Mouse (Mus musculus) embryonic facial prominence, embryonic 15.5 days (tissue): Measurements from ENCODE around the gene Bach2. TPM values are rescaled to one million over a fixed set of nuclear protein-coding genes. Genes with fewer than 3 reads are reported as not detected.

Experiments
- ATAC-seq: fragments of 200-750 bp; cut with Nextera tagmentation; 2 replicates; pipeline ENCODE4 v1.8.0; 2017; ENCODE audit warnings: low read depth, moderate TSS enrichment; ENCODE audit not compliant: insufficient number of reproducible peaks, low FRiP score, low TSS enrichment
- H3K27ac ChIP-seq: fragments of 300-500 bp; sonication (generic); replicated peaks from 2 replicates; pipeline ENCODE4 v1.5.1; 2015; ENCODE audit warnings: mild to moderate bottlenecking, inconsistent platforms
- H3K27me3 ChIP-seq: fragments of 300-500 bp; sonication (generic); 2 replicates; pipeline ENCODE4 v1.6.1; 2015; ENCODE audit warnings: inconsistent platforms
- H3K36me3 ChIP-seq: fragments of 300-500 bp; sonication (generic); 2 replicates; pipeline ENCODE4 v1.6.1; 2015; ENCODE audit warnings: mild to moderate bottlenecking, inconsistent platforms
- H3K4me1 ChIP-seq: fragments of 300-500 bp; sonication (generic); 2 replicates; pipeline ENCODE4 v1.6.1; 2015; ENCODE audit warnings: inconsistent platforms
- H3K4me2 ChIP-seq: fragments of 300-500 bp; sonication (generic); replicated peaks from 2 replicates; pipeline ENCODE4 v1.6.1; 2015; ENCODE audit warnings: mild to moderate bottlenecking, inconsistent platforms
- H3K4me3 ChIP-seq: fragments of 300-500 bp; sonication (generic); replicated peaks from 2 replicates; pipeline ENCODE4 v1.5.1; 2015; ENCODE audit warnings: mild to moderate bottlenecking, inconsistent platforms
- H3K9ac ChIP-seq: fragments of 300-500 bp; sonication (generic); 2 replicates; pipeline ENCODE4 v1.6.1; 2015; ENCODE audit warnings: inconsistent platforms
- H3K9me3 ChIP-seq: fragments of 300-500 bp; sonication (generic); replicated peaks from 2 replicates; pipeline ENCODE4 v1.6.1; 2016; ENCODE audit warnings: inconsistent platforms
- WGBS: fragments of 180-500 bp; shearing (Covaris S2); methylation state at CpG from one replicate; pipeline ENCODE4 v1.1.7; 2015; 5-methylcytosine and 5-hydroxymethylcytosine counted together
- polyA plus RNA-seq: library from polyadenylated mRNA; unstranded; fragments of >200 nt; fragmentation: Nextera tagmentation; extraction: Ambion mirVana; gene quantifications from 2 replicates; pipeline ENCODE4 v1.2.1, GENCODE M21; 2015

Bach2 gene
- polyA plus RNA-seq, 1 experiment from 2014 or later, result 7.2 TPM

DNA sequence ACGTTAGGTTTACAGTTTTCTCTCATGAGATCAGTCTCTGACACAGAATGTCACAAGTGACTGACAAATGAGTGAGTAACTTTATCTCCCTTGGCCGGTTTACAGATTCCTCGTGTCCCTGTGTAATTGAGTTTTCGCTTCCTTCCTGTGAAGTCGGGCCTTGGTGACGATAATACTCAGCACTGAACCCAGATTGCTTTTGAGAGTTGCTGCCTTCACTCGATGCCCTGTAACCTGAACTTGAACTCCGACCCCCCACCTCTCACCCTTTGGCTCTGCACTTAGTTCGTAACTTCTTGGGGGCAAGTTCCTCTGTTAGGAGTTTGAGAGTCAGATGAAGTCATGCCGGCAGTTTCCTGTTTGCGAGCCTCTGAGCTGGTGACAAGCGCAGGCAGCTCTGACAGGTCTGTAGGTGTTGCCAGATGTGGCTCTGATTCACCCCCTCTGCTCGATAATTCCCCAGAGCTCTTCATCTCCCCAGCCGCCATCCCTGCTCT, 124.9 kb downstream of the Bach2 start:
- no peaks in the 10 kb centered on the region for H3K27me3 ChIP-seq
- H3K9ac ChIP-seq, result no peak overlapping the region
- 37% methylated on average over 14 of the region's 14 CpGs for WGBS
- H3K36me3 ChIP-seq, result no peaks in the 10 kb centered on the region
- 0 out of 2 replicates have a peak, but pooled peaks have one; percentile 24 for ATAC-seq
- H3K4me1 ChIP-seq, result peaks cover 52% of the 10 kb centered on the region
- no peak overlapping the region for H3K4me2 ChIP-seq
- no peaks in the 10 kb centered on the region for H3K9me3 ChIP-seq
- no peak overlapping the region for H3K27ac ChIP-seq
- no peak overlapping the region for H3K4me3 ChIP-seq

DNA sequence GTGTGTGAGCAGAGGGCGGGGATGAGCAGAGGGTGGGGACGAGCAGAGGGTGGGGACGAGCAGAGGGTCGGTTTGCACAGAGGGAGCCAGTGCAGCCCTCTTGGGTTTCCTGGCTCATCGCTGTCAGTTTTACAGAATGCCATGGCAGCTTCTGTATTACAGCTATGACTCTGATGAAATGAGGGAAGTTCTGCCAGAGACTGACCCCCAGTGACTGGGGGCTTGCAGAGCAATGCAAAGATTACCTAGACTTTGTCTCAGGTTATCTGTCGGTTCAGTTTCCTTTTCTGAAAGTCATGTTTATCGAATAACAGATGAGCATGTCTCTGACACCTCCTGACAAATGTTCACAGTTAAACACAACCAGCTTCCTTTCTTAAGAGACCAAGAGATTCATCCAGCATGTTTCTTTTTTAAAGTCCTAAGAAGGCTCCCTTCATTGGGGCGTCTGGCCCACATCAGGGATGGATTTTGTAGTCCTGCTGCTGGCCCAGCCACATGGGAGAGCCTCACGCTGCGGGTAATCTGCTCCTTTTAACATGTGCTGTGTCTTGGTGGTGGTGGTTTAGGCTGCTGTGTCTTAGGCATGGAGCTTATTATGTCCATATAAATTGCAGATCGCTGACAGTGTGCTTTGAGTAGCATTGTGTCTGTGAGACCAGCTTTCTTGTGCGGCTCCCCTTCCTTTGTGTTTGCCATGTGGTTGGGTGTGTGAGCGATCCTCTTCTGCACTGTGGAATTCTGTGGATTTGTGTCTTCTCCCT, 126.7 kb downstream of the Bach2 start:
- no peaks in the 10 kb centered on the region for H3K36me3 ChIP-seq
- no peaks in the 10 kb centered on the region for H3K27me3 ChIP-seq
- 0 out of 2 replicates have a peak overlapping the region, but pooled peaks have one; percentile 12 for H3K4me2 ChIP-seq
- peaks cover 43% of the 10 kb centered on the region for H3K4me1 ChIP-seq
- peak overlapping the region; percentile 51 for H3K27ac ChIP-seq
- no peak overlapping the region for H3K4me3 ChIP-seq
- 23% methylated on average over 13 of the region's 13 CpGs for WGBS
- no peak overlapping the region for H3K9ac ChIP-seq
- peak; percentile 53 for ATAC-seq
- no peaks in the 10 kb centered on the region for H3K9me3 ChIP-seq

DNA sequence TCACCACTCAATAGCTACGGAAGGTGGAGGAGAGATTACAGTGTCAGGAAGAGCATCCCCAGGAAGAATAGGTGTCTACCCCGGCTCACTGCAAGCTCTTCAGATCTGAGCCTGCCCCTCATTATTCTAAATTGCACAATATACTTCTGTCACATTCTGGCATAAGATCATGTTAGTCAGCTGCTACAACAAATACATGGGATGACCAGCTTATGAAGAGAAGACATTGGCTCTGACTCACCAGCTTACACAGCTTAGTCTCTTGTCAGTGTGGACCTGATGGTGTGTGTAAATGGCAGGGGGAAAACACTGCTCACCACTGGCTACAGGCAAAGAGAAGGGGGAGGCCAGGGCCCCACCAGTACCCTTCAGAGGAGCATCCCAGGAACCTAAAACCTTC, 127.6 kb downstream of the Bach2 start:
- H3K27me3 ChIP-seq, result no peaks in the 10 kb centered on the region
- WGBS, result 71% methylated on average over 2 of the region's 2 CpGs

DNA sequence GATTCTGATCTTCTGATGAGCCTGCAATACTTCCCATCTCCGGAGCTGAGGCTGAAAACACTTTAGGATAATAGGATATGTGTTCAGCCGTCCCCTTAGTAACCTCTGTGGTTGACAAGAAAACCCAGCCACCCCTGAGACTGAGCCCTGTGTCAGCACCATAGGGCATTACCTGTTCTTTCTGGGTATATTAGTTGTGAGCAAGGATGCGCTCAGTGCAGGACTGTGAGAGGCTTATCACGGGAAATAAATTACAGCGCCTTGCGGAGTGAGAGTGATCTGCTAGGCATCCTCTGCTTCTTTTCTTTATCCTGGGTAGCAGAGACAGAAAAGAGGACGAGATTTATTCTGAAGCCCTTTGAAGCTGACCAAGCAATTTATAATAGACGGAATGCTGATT, 129.7 kb downstream of the Bach2 start:
- peaks cover 49% of the 10 kb centered on the region for H3K4me1 ChIP-seq
- H3K27ac ChIP-seq, result no peak overlapping the region
- H3K9me3 ChIP-seq, result no peaks in the 10 kb centered on the region
- no peak overlapping the region for H3K4me3 ChIP-seq
- H3K27me3 ChIP-seq, result no peaks in the 10 kb centered on the region
- WGBS, result 46% methylated on average over 8 of the region's 8 CpGs
- H3K4me2 ChIP-seq, result no peak overlapping the region
- H3K36me3 ChIP-seq, result no peaks in the 10 kb centered on the region
- ATAC-seq, result no peak
- H3K9ac ChIP-seq, result no peak overlapping the region

More for the DNA sequence above, 127.6 kb downstream of the Bach2 start:
- peaks cover 43% of the 10 kb centered on the region for H3K4me1 ChIP-seq
- no peak for ATAC-seq
- peak overlapping the region; percentile 51 for H3K27ac ChIP-seq
- H3K9ac ChIP-seq, result no peak overlapping the region
- no peaks in the 10 kb centered on the region for H3K9me3 ChIP-seq
- no peak overlapping the region for H3K4me3 ChIP-seq
- no peaks in the 10 kb centered on the region for H3K36me3 ChIP-seq
- no peak overlapping the region for H3K4me2 ChIP-seq

DNA sequence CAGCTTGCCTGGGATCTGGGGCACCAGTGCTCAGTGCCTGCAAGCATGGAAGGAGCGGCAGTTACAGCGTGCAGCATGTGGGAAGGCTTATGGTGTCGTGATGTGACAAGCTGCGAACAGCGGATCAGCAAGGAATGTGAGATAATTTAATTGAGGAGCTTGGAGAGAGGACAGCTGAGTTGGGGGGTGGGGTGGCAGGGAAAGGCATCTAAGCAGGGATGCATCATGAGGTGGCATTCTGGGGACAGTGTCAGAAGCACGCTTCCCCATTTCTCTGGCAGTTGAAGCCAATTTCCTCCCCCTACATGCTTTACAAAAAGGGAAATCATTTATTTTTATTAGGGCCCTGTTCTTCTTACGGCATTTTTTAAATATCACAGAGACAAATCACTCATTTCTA, 134.5 kb downstream of the Bach2 start:
- H3K4me2 ChIP-seq, result no peak overlapping the region
- H3K4me3 ChIP-seq, result no peak overlapping the region
- H3K36me3 ChIP-seq, result no peaks in the 10 kb centered on the region
- no peaks in the 10 kb centered on the region for H3K9me3 ChIP-seq
- WGBS, result 18% methylated on average over 7 of the region's 7 CpGs
- H3K9ac ChIP-seq, result no peak overlapping the region
- H3K27me3 ChIP-seq, result 0 out of 2 replicates have a peak, but pooled peaks cover 2% of the 10 kb centered on the region
- ATAC-seq, result peak; percentile 40; the same call in 1 of the 2 replicates
- H3K4me1 ChIP-seq, result peaks cover 37% of the 10 kb centered on the region
- no peak overlapping the region for H3K27ac ChIP-seq

DNA sequence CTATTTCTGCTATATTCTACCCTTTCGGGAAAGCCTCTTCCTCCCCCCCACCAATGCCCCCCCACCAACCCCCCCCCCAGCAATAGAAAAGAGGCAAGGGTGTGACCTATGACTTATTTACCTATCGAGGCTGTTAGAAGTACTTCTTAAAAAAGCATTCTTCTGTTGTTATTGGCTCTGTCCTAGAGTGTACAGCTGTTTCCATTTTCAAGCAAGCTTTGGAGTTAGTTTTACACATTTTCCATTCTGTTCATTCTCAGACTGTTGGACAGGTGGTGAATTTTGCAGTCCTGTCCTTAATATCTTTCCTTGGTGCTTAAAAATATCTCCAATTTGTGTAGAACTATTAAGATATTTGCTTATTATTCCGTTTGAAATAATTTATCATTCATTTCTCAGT, 134.9 kb downstream of the Bach2 start:
- peaks cover 33% of the 10 kb centered on the region for H3K4me1 ChIP-seq
- 30% methylated on average over 3 of the region's 3 CpGs for WGBS
- no peak overlapping the region for H3K4me3 ChIP-seq
- no peaks in the 10 kb centered on the region for H3K9me3 ChIP-seq
- H3K4me2 ChIP-seq, result no peak overlapping the region
- H3K36me3 ChIP-seq, result no peaks in the 10 kb centered on the region
- no peak for ATAC-seq
- H3K9ac ChIP-seq, result no peak overlapping the region
- H3K27ac ChIP-seq, result no peak overlapping the region
- H3K27me3 ChIP-seq, result 0 out of 2 replicates have a peak, but pooled peaks cover 2% of the 10 kb centered on the region

DNA sequence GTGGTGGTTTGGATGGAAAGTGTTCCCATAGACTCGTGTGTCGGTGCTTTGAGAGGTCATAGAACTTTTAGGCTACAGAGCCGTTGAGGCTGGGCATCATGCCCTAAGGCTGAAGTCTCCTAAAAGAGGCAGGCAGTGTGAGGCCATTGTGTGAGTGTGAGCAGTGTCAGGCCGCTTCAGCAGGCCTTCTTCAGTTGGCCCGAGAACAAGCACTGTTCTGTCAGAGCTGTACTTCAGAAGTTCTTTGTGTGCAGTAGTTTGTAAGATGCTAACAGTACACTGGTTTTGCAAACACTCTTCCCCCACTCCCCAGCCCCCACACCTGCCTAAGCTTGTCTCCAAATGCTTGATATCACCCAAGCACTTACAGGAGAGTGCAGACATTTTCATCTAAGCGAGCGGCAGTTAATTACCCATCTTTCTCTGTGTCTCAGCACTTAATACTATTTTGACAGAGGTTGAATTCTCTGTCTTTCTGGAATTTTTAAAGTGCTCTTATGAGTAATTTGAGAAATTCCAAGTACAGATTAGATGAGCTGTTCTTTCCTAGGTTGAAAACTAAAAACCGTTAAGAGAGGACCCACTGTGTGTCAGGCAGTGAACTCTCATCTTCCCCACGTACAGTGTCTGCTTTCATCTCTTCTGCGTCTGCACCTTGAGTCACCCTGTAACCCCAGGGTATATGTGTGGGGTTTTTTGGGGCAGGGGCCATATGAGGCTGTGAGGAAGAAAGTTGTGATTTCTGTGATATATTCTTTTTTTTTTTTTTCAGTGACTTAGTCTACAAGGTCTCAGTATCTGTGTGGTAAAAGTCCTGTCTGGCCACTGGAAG, 136.4 kb downstream of the Bach2 start:
- ATAC-seq, result no peak
- no peak overlapping the region for H3K4me3 ChIP-seq

DNA sequence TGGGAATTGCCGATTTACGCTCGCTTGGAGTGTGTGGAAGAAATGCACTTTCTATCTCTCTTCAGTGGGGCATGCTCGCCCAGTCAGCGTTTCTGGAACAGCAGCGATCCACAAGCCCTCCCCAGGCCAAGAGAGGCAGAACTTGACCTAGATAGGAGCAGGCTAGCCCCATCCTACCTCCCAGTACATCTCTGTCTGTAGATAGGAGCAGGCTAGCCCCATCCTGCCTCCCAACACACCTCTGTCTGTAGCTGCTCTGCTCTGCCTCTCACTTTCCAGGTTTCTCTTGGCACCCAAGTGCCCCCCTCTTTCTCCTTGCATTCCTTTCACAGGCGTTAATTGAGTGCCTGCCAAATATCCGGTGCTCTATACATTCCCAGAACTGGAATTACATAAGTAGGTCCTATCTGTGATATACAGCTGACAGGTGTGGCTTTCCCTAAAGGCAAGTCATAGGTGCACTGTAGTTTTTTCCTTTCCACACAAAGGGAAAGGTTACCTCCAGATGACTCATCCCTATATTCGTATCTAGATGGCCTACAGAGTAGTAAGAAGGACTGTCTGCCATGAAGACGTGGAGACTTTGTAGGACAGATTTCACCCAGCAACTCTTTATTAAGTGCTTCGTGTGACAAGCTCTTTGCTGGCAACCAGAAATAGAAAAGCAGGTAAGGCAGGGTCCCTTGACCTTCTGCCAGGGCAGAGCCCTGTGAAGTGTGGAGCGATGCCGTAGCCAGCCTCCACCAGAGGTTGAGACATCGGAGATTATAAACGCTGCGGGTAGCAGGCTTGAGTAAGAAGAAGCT, 137.3 kb downstream of the Bach2 start:
- WGBS, result 74% methylated on average over 16 of the region's 16 CpGs
- peak overlapping the region; percentile 58; the same call in 1 of the 2 replicates for H3K27ac ChIP-seq
- peaks cover 33% of the 10 kb centered on the region for H3K4me1 ChIP-seq
- no peak overlapping the region for H3K9ac ChIP-seq
- no peaks in the 10 kb centered on the region for H3K36me3 ChIP-seq
- no peak for ATAC-seq
- H3K4me2 ChIP-seq, result no peak overlapping the region
- no peaks in the 10 kb centered on the region for H3K9me3 ChIP-seq
- no peak overlapping the region for H3K4me3 ChIP-seq
- H3K27me3 ChIP-seq, result 0 out of 2 replicates have a peak, but pooled peaks cover 2% of the 10 kb centered on the region

More for the DNA sequence above, 136.4 kb downstream of the Bach2 start:
- H3K27me3 ChIP-seq, result 0 out of 2 replicates have a peak, but pooled peaks cover 2% of the 10 kb centered on the region
- H3K4me2 ChIP-seq, result no peak overlapping the region
- H3K9me3 ChIP-seq, result no peaks in the 10 kb centered on the region
- H3K9ac ChIP-seq, result no peak overlapping the region
- peaks cover 33% of the 10 kb centered on the region for H3K4me1 ChIP-seq
- H3K27ac ChIP-seq, result no peak overlapping the region
- WGBS, result 55% methylated on average over 10 of the region's 10 CpGs
- no peaks in the 10 kb centered on the region for H3K36me3 ChIP-seq

DNA sequence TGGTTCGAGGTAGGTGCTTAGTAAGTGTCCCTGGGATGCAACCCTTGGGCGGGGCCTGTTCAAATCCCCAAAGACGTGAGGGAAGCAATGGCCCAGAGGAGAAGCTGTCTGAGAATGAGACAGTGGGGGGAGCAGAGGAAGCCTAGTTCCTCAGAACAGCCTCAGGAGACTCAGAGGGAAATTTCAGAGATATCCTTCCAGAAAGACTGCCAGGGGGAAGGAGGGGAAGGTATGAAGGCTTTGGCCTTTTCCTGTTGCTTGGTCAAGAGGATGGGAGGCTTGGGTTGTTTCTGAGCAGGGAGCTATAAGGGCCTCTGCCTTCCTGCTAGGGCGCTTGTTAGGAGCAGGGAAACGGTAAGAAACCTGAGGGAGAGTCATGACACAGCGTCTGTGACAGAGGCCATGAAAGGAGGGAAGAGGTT, 137.9 kb downstream of the Bach2 start:
- no peak for ATAC-seq
- WGBS, result 67% methylated on average over 6 of the region's 6 CpGs
- Histone ChIP-seq H3K9ac (no peak overlapping the region), H3K9me3 (no peaks in the 10 kb centered on the region), H3K27me3 (0 out of 2 replicates have a peak, but pooled peaks cover 2% of the 10 kb centered on the region), H3K4me3 (no peak overlapping the region), H3K4me1 (peaks cover 33% of the 10 kb centered on the region), H3K27ac (peak overlapping the region; percentile 58; the same call in 1 of the 2 replicates), H3K4me2 (no peak overlapping the region), H3K36me3 (no peaks in the 10 kb centered on the region)

DNA sequence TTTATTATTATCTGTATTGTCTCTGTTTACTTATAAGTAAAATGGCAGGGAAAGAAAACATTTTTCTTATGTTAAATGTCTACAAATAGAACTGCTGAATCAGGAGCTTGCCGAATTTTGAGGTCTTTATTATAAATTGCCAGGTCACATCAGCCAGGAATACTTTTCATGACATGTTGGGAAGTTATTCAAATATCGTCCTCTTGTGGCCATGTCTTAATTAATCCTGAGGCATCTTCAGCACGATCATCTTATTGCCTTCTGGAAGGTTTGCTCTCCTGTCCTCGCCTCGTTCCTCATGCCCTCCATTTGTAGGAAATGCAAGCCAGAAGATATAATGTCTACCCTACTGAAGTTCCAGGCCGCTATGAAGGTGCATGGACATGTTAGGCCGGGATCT, 140.5 kb downstream of the Bach2 start:
- H3K36me3 ChIP-seq, result no peaks in the 10 kb centered on the region
- H3K9ac ChIP-seq, result no peak overlapping the region
- 79% methylated on average over 7 of the region's 7 CpGs for WGBS
- ATAC-seq, result no peak
- H3K4me1 ChIP-seq, result peaks cover 24% of the 10 kb centered on the region
- no peak overlapping the region for H3K27ac ChIP-seq
- H3K4me3 ChIP-seq, result no peak overlapping the region
- H3K4me2 ChIP-seq, result no peak overlapping the region
- H3K27me3 ChIP-seq, result 0 out of 2 replicates have a peak, but pooled peaks cover 2% of the 10 kb centered on the region
- no peaks in the 10 kb centered on the region for H3K9me3 ChIP-seq
